Mouse (Mus musculus) testis, adult 2 months (tissue): ENCODE results near the gene Slf2.

Experiments
- CTCF ChIP-seq: fragments of 200-500 bp; IDR thresholded peaks from 2 replicates; pipeline ENCODE4 v1.5.1; 2012; ENCODE audit warnings: low read depth, mild to moderate bottlenecking, inconsistent platforms, low read length, moderate library complexity; ENCODE audit not compliant: control insufficient read depth, insufficient read depth, insufficient replicate concordance
- POLR2A ChIP-seq: fragments of 200-500 bp; IDR thresholded peaks from 2 replicates; pipeline ENCODE4 v1.6.1; 2012; ENCODE audit warnings: low read depth, mild to moderate bottlenecking, inconsistent platforms, low read length, moderate library complexity; ENCODE audit not compliant: control insufficient read depth

GRCm38 (mm10) chr19:45002301-45002700 is 71.3 kb downstream of the Slf2 start:
- TF ChIP-seq POLR2A = no peak
- TF ChIP-seq CTCF = no peak
